Mouse (Mus musculus): ENCODE results near the gene 2310057M21Rik.
"Not testable (repeated sequence)": the region's sequence is repeated elsewhere in the genome, so short reads cannot be mapped to it uniquely, and the experiment has no call there.

The 2310057M21Rik gene

GRCm38 (mm10) chr7:131362615-131363300, at the start of gene 2310057M21Rik:
Gene 2310057M21Rik, minus strand, starts transcription at chr7:131362759.
- peak; percentile 98 for DNase-seq (ENCODE audit: low read depth, low spot score)

DNA sequence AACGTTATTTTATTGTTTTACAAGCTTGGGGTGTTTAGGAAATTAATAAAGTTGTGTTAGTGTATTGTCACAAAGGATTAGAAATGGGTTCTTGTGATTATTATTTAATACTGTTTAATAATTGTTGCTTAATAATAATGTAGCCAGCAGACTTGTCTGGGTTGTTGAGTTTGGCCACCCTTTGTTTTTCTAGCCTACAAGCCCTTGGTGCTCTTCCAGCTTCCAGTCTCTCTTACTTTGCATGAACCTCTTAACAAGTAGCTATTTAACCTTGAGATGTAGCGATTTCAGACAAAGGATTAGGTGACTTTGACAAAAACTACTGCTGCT, 49.3 kb upstream of the 2310057M21Rik start:
- DNase-seq (ENCODE audit: low read depth, low spot score), result no peak

DNA sequence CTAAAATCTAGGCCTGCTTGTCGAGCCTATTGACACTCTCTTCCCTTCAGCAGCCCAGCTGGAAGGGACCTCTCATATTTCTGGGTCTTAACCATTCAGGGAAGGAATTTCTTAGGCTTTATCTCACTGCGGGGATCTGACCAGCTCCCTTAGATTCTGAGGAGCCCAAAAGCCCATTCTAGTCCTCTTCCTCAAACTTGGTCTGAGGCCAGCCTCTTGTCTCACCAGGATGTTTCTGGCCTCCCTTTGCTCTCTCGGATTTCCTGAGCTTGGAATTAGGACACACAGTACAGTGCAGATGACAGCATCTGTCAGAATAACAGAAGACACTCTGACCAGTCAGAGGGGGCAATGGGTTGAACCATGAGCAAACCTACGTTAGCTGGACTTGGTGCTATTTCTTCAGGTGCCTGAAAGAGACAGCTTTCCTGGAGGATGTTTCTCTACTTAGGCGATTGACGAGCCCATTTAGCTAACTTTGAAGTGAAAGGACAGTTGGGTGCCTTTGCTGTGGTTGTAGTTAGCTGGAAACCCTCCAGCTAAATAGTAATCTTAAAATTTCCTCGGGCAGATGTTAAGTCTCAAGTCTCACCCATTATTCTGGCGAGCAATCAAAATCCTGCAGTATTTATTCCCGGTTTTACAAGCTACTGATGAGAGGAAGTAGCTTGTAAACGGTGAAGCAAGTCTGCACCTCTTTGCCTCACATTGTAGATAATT, 48.8 kb upstream of the 2310057M21Rik start:
- DNase-seq (ENCODE audit: low read depth, low spot score), result peak; percentile 14

DNA sequence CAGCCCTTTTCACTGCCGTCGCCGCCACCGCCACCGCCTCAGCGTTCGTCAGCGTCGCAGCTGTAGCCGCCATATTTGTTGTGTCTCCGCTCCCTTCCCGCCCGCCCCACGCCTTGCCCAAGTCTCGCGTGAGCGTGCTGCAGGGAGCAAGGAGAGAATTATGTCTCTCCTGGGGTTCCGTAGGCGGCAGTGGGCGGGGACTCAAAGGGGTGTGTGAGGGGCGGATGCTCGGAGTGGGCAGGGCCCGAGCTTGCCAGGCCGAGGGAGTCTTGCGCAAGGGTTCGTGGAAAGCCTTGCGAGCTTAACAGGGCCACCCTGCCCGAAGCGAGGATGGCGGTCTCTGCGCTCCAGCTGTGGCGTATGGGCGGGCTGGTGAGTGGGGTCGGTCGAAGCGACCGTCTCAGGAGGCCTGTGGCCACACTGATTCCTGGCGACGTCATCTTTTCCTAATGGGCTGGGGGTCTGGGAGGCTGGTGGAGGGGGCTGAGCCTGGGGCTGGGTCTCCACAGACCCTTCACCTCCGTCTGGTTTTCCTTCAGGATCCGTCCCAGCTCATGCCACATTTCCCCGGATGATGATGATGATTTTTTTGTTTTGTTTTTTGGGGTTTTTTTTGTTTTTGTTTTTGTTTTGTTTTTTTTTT, 48.0 kb upstream of the 2310057M21Rik start, which contains the start of the genes Ikzf5 and Acadsb:
TSS of gene Ikzf5 (minus strand) at position 106 of the 643 bp plus-strand sequence.
TSS of gene Acadsb (plus strand) at position 186 of the 643 bp plus-strand sequence.
- DNase-seq (ENCODE audit: low read depth, low spot score), result peak; percentile 98

DNA sequence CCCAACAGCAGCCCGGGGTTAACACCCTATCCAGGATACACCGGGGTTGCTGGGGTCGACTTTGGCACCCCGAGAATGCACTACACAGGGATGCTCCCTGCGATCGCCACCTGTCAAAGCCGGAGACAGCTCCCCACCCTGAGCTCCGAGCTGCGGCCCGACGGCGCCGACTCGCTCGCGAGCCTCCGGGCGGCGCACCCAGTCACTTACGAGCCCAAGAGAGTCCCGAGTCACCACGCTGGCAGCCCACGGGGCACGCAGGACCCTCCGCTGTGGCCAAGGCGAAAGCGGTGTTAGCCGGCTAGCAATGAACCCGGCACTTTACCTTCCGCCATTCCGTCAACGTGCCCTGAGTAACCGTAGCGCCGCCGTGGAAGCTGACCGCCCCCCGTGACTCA, 47.4 kb upstream of the 2310057M21Rik start:
- no peak for DNase-seq (ENCODE audit: low read depth, low spot score)

- DNase-seq (ENCODE audit: low read depth, low spot score), result no peak
Measured at GRCm38 (mm10) chr7:131409321-131409987, 46.9 kb upstream of the 2310057M21Rik start.

- DNase-seq (ENCODE audit: low read depth, low spot score), result not testable (repeated sequence)
Measured at GRCm38 (mm10) chr7:131391761-131392160, 29.2 kb upstream of the 2310057M21Rik start.

GRCm38 (mm10) chr7:131371880-131372651, 9.5 kb upstream of the 2310057M21Rik start:
- no peak for DNase-seq (ENCODE audit: low read depth, low spot score)

- DNase-seq (ENCODE audit: low read depth, low spot score), result no peak
Measured at GRCm38 (mm10) chr7:131371470-131371860, 8.9 kb upstream of the 2310057M21Rik start.

- peak; percentile 94 for DNase-seq (ENCODE audit: low read depth, low spot score)
Measured at GRCm38 (mm10) chr7:131370648-131371469, 8.3 kb upstream of the 2310057M21Rik start, which contains the start of gene Pstk. Gene Pstk, plus strand, starts transcription at chr7:131371141.

DNA sequence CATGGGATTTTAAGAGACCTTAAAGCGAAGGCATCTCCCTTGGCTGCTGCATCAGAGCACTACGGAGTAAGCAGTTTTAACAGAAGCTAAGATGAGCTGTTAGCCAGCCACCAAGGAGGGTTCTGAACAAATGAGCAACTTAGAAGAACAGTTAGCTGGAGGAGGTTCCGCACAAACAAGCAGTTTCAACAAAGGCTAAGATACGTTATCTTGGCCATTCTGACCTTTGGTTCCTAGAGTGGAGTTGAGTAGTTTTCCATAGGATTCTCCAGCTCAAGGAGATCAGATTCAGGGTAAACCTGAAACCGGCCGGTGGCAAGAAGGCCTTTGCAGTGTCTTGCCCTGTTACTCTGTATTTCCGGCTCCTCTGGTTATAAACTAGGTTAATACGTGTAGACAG, 1.6 kb upstream of the 2310057M21Rik start:
- no peak for DNase-seq (ENCODE audit: low read depth, low spot score)

GRCm38 (mm10) chr7:131362269-131362614, 317 bp downstream of the 2310057M21Rik start:
- DNase-seq (ENCODE audit: low read depth, low spot score), result no peak

- DNase-seq (ENCODE audit: low read depth, low spot score), result no peak
Measured at GRCm38 (mm10) chr7:131356105-131356504, 6.5 kb downstream of the 2310057M21Rik start.

GRCm38 (mm10) chr7:131345856-131346541, 16.6 kb downstream of the 2310057M21Rik start:
- DNase-seq (ENCODE audit: low read depth, low spot score), result peak; percentile 67

DNA sequence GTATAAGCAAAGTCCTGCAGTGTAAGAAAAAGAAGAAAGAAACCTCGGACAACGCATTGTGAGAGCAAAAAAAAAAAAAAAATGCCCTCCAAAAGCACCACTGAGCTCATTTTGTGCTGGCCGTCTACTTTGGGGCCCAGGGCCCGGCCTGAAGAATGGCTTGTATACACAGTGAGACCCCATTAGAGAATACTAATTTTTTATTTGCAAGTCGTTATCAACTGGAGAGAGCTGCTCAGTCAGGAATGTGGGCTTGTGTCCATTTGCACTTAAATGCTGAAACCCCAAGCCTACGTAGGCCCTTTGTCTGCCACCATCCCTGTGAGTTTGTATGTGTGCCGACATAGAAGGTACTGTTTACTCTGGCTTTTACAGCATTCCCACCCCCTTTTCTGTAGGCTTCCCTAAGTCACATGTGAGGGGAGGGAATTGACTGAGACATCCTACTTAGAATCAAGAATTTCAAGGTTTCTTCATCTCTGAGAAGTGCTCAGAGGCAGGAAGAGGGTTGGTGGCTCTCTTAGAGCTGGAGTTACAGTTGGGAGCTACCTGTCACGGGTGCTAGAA, 25.0 kb downstream of the 2310057M21Rik start:
- no peak for DNase-seq (ENCODE audit: low read depth, low spot score)

DNA sequence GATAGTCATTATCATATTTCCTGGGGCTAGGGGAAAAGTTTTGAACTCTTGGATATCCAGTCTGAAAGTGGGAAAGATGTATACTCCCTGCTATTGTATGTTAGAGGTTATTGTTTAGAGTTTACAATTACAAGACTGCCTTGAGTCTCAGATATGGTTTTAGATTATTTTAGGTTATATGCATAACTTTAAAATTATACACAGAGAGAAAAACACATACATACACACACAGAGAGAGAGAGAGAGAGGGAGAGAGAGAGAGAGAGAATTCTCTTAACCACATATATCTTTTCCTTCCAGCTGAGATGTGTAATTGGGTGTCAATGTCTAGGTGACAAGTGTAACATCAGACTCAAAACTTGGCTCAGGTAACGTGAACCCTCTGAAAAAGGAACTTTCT, 29.0 kb downstream of the 2310057M21Rik start, which contains the start of gene Fam24a:
TSS of gene Fam24a (plus strand) at position 301 of the 400 bp plus-strand sequence.
- no peak for DNase-seq (ENCODE audit: low read depth, low spot score)

DNA sequence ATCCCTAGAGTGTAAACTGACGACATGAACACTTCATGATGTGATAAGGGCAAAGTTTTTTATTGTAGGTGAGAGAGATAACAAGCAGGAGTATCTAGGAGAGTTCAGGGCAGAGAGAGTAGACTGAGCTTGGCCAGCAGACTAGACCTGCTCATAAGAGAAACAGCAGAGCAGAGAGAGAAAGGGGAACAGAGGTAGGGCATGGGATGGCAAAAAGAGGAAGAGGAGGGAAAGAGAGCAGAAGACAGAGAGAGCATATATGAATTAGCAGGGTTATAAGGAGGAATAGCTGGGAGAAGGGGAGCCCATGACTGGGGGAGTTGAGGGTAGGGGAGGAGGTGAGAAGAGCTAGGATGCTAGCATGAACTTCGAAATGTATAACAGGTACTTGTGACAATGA, 30.9 kb downstream of the 2310057M21Rik start:
- no peak for DNase-seq (ENCODE audit: low read depth, low spot score)

DNA sequence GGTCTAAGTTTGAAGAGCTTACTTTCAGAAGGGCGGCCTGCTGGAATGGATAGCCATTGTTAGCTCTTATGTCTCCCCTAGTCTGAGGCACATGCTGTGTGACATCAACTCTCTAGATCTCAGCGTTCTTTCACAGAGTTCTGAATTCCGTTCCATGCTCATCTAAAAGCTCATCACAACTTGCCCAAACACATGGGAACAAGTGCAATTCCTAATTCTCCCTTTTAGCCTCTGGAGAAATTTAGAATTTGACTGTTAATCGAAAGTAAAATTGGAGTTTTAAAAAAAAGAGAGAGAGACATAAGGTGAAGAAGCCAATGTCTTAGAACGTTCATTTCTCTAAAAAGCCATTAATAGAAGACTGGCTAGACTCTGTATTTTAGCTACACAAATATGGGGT, 33.1 kb downstream of the 2310057M21Rik start, which contains the start of gene Fam24b:
TSS of gene Fam24b (minus strand) at position 101 of the 400 bp plus-strand sequence.
- DNase-seq (ENCODE audit: low read depth, low spot score), result no peak

DNA sequence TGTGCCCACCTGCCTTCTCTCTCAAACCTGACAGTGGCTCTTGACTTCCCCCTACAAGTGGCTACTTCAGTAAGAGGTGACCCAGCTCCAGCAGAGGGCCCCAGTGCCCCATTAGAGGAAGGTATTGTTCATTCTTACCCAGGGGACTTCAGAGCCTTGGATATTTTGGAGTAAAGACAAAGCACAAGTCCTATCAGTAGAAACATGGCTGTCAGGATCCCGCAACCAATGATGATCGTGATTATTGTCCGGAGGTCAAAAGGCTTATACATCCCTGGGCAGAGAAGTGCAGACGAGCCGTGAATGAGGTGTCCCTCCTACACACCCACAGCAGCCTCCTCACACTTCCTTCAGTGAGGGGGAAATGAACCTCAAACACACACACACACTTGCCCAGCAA, 35.5 kb downstream of the 2310057M21Rik start:
- no peak for DNase-seq (ENCODE audit: low read depth, low spot score)
